Mouse (Mus musculus): ENCODE data around the gene Ripply2. TPM values are rescaled to one million over a fixed set of nuclear protein-coding genes. Genes with fewer than 3 reads are reported as not detected.
"Not testable (repeated sequence)": the region's sequence is repeated elsewhere in the genome, so short reads cannot be mapped to it uniquely, and the experiment has no call there.

Ripply2 gene
- 0.26 and 0.49 TPM in 2 replicates for polyA plus RNA-seq (2014; fragmentation: Nextera tagmentation; extraction: Ambion mirVana)

- no peak within 1 kb of the TSS for H3K27ac ChIP-seq (ENCODE audit: low read depth, low read length)
- ATAC-seq (replicated peaks; ENCODE audit: insufficient number of reproducible peaks, low FRiP score, low TSS enrichment), result 0 out of 2 replicates have a peak, but pooled peaks have one; percentile 42
- peaks cover 35% of the 10 kb centered on the region for H3K27me3 ChIP-seq (ENCODE audit: control insufficient read depth, insufficient read depth, low read length)
- peak within 1 kb of the TSS; percentile 54; the same call in 1 of the 2 replicates for H3K9ac ChIP-seq (ENCODE audit: low read depth, low read length)
- H3K4me3 ChIP-seq (ENCODE audit: low read depth, low read length), result peak within 1 kb of the TSS; percentile 56
- H3K9me3 ChIP-seq (replicated peaks; ENCODE audit: control insufficient read depth, low read length), result no peaks in the 10 kb centered on the region
- no peaks in the 10 kb centered on the region for H3K4me1 ChIP-seq (ENCODE audit: control insufficient read depth, insufficient read depth, low read length)
- H3K36me3 ChIP-seq (ENCODE audit: control insufficient read depth, insufficient read depth, low read length), result no peaks in the 10 kb centered on the region
- WGBS (ENCODE audit: insufficient replicate concordance), result under 1% methylated on average over 71 of the region's 71 CpGs
- peak within 1 kb of the TSS; percentile 94 for H3K4me2 ChIP-seq
These were observed at the start of gene Ripply2 for GRCm38 (mm10) chr9:87015288-87015937. TSS of gene Ripply2 (plus strand) at chr9:87015537.

GRCm38 (mm10) chr9:86972471-86972870 lies 42.9 kb upstream of the Ripply2 start:
- H3K9ac ChIP-seq (ENCODE audit: low read depth, low read length); H3K27me3 ChIP-seq (ENCODE audit: control insufficient read depth, insufficient read depth, low read length); H3K4me2 ChIP-seq; H3K4me3 ChIP-seq (ENCODE audit: low read depth, low read length); H3K27ac ChIP-seq (ENCODE audit: low read depth, low read length); H3K36me3 ChIP-seq (ENCODE audit: control insufficient read depth, insufficient read depth, low read length); ATAC-seq (replicated peaks; ENCODE audit: insufficient number of reproducible peaks, low FRiP score, low TSS enrichment); H3K9me3 ChIP-seq (replicated peaks; ENCODE audit: control insufficient read depth, low read length); H3K4me1 ChIP-seq (ENCODE audit: control insufficient read depth, insufficient read depth, low read length): not testable (repeated sequence)

DNA sequence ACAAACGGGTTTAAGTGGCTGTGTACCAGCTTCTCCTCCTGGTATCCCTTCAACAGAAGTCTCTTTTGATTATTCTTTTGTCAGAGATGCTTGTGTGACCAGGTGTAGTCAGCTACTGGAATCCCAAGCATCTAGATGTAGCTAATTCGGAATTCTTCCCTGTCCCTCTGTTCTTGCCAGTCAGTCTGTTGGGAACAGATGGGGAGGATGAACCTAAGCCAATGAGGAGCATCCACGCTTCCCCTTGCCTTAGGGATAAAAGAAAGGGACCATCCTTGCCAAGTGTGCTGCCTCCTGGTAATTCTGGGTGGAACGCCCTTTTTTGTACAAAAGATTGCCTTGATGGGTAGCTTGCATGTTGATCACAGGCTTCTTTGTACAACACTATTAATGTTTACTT lies 41.8 kb upstream of the Ripply2 start:
- H3K9me3 ChIP-seq (replicated peaks; ENCODE audit: control insufficient read depth, low read length), result no peaks in the 10 kb centered on the region
- H3K36me3 ChIP-seq (ENCODE audit: control insufficient read depth, insufficient read depth, low read length), result no peaks in the 10 kb centered on the region
- WGBS (ENCODE audit: insufficient replicate concordance), result 67% methylated on average over 4 of the region's 4 CpGs
- H3K27me3 ChIP-seq (ENCODE audit: control insufficient read depth, insufficient read depth, low read length), result no peaks in the 10 kb centered on the region
- H3K4me3 ChIP-seq (ENCODE audit: low read depth, low read length), result no peak overlapping the region
- ATAC-seq (replicated peaks; ENCODE audit: insufficient number of reproducible peaks, low FRiP score, low TSS enrichment), result no peak
- H3K4me2 ChIP-seq, result no peak overlapping the region
- H3K4me1 ChIP-seq (ENCODE audit: control insufficient read depth, insufficient read depth, low read length), result no peaks in the 10 kb centered on the region
- no peak overlapping the region for H3K9ac ChIP-seq (ENCODE audit: low read depth, low read length)
- H3K27ac ChIP-seq (ENCODE audit: low read depth, low read length), result no peak overlapping the region

- H3K36me3 ChIP-seq (ENCODE audit: control insufficient read depth, insufficient read depth, low read length), result no peaks in the 10 kb centered on the region
- no peak overlapping the region for H3K27ac ChIP-seq (ENCODE audit: low read depth, low read length)
- H3K9me3 ChIP-seq (replicated peaks; ENCODE audit: control insufficient read depth, low read length), result no peaks in the 10 kb centered on the region
- no peak overlapping the region for H3K4me2 ChIP-seq
- H3K9ac ChIP-seq (ENCODE audit: low read depth, low read length), result no peak overlapping the region
- 79% methylated on average over 4 of the region's 4 CpGs for WGBS (ENCODE audit: insufficient replicate concordance)
- ATAC-seq (replicated peaks; ENCODE audit: insufficient number of reproducible peaks, low FRiP score, low TSS enrichment), result no peak
- H3K4me1 ChIP-seq (ENCODE audit: control insufficient read depth, insufficient read depth, low read length), result no peaks in the 10 kb centered on the region
- no peaks in the 10 kb centered on the region for H3K27me3 ChIP-seq (ENCODE audit: control insufficient read depth, insufficient read depth, low read length)
- no peak overlapping the region for H3K4me3 ChIP-seq (ENCODE audit: low read depth, low read length)
These were observed 38.4 kb upstream of the Ripply2 start for GRCm38 (mm10) chr9:86976896-86977295.

DNA sequence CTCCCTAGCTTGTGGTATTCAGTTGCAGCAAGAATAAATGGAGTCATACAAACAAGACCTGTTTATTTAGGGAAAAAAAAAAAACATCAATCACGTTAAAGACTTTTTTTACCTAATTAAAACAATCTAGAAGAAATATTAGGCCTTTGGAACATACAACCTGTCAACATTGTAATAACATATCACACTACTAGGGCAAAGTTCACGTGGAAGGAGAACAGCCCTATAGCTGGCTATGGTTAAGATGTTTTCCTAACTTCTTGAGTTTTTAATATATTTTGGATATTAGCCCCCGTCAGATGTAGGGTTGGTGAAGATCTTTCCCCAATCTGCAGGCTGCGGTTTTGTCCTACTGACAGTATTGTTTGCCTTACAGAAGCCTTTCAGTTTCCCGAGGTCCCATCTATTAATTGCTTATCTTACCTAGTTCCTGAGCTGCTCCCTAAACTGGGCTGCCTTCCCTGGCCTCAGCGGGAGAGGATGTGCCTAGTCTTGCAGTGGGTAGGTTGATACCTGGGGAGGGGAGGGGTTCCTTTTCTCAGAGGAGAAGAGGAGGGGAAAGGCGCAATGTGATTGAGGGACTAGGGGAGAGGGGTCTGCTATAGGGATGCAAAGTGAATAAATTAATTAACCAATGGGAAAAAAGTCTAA lies 37.0 kb upstream of the Ripply2 start:
- H3K4me2 ChIP-seq, result no peak overlapping the region
- H3K9ac ChIP-seq (ENCODE audit: low read depth, low read length), result no peak overlapping the region
- H3K27ac ChIP-seq (ENCODE audit: low read depth, low read length), result no peak overlapping the region
- no peak for ATAC-seq (replicated peaks; ENCODE audit: insufficient number of reproducible peaks, low FRiP score, low TSS enrichment)
- no peak overlapping the region for H3K4me3 ChIP-seq (ENCODE audit: low read depth, low read length)
- 57% methylated on average over 7 of the region's 7 CpGs for WGBS (ENCODE audit: insufficient replicate concordance)
- H3K9me3 ChIP-seq (replicated peaks; ENCODE audit: control insufficient read depth, low read length), result no peaks in the 10 kb centered on the region
- no peaks in the 10 kb centered on the region for H3K36me3 ChIP-seq (ENCODE audit: control insufficient read depth, insufficient read depth, low read length)
- H3K27me3 ChIP-seq (ENCODE audit: control insufficient read depth, insufficient read depth, low read length), result no peaks in the 10 kb centered on the region
- H3K4me1 ChIP-seq (ENCODE audit: control insufficient read depth, insufficient read depth, low read length), result no peaks in the 10 kb centered on the region

GRCm38 (mm10) chr9:86980048-86980447 lies 35.3 kb upstream of the Ripply2 start:
- no peaks in the 10 kb centered on the region for H3K36me3 ChIP-seq (ENCODE audit: control insufficient read depth, insufficient read depth, low read length)
- H3K4me2 ChIP-seq, result no peak overlapping the region
- H3K9me3 ChIP-seq (replicated peaks; ENCODE audit: control insufficient read depth, low read length), result no peaks in the 10 kb centered on the region
- no peaks in the 10 kb centered on the region for H3K4me1 ChIP-seq (ENCODE audit: control insufficient read depth, insufficient read depth, low read length)
- no peak overlapping the region for H3K9ac ChIP-seq (ENCODE audit: low read depth, low read length)
- H3K27ac ChIP-seq (ENCODE audit: low read depth, low read length), result no peak overlapping the region
- no peak for ATAC-seq (replicated peaks; ENCODE audit: insufficient number of reproducible peaks, low FRiP score, low TSS enrichment)
- H3K4me3 ChIP-seq (ENCODE audit: low read depth, low read length), result no peak overlapping the region
- H3K27me3 ChIP-seq (ENCODE audit: control insufficient read depth, insufficient read depth, low read length), result no peaks in the 10 kb centered on the region

- ATAC-seq (replicated peaks; ENCODE audit: insufficient number of reproducible peaks, low FRiP score, low TSS enrichment), result no peak
- 30% methylated on average over 2 of the region's 2 CpGs for WGBS (ENCODE audit: insufficient replicate concordance)
- no peak overlapping the region for H3K27ac ChIP-seq (ENCODE audit: low read depth, low read length)
- no peaks in the 10 kb centered on the region for H3K27me3 ChIP-seq (ENCODE audit: control insufficient read depth, insufficient read depth, low read length)
- H3K4me2 ChIP-seq, result no peak overlapping the region
- no peaks in the 10 kb centered on the region for H3K9me3 ChIP-seq (replicated peaks; ENCODE audit: control insufficient read depth, low read length)
- H3K36me3 ChIP-seq (ENCODE audit: control insufficient read depth, insufficient read depth, low read length), result no peaks in the 10 kb centered on the region
- no peak overlapping the region for H3K9ac ChIP-seq (ENCODE audit: low read depth, low read length)
- no peaks in the 10 kb centered on the region for H3K4me1 ChIP-seq (ENCODE audit: control insufficient read depth, insufficient read depth, low read length)
- H3K4me3 ChIP-seq (ENCODE audit: low read depth, low read length), result no peak overlapping the region
These were observed 34.4 kb upstream of the Ripply2 start for GRCm38 (mm10) chr9:86980942-86981341.

- ATAC-seq (replicated peaks; ENCODE audit: insufficient number of reproducible peaks, low FRiP score, low TSS enrichment), result no peak
- Histone ChIP-seq H3K4me3 (ENCODE audit: low read depth, low read length) (no peak overlapping the region), H3K9me3 (replicated peaks; ENCODE audit: control insufficient read depth, low read length) (no peaks in the 10 kb centered on the region), H3K9ac (ENCODE audit: low read depth, low read length) (no peak overlapping the region), H3K27ac (ENCODE audit: low read depth, low read length) (no peak overlapping the region), H3K36me3 (ENCODE audit: control insufficient read depth, insufficient read depth, low read length) (no peaks in the 10 kb centered on the region), H3K4me2 (no peak overlapping the region), H3K27me3 (ENCODE audit: control insufficient read depth, insufficient read depth, low read length) (no peaks in the 10 kb centered on the region), H3K4me1 (ENCODE audit: control insufficient read depth, insufficient read depth, low read length) (no peaks in the 10 kb centered on the region)
- 19% methylated on average over 10 of the region's 10 CpGs for WGBS (ENCODE audit: insufficient replicate concordance)
These were observed 33.8 kb upstream of the Ripply2 start for GRCm38 (mm10) chr9:86981551-86981950.

DNA sequence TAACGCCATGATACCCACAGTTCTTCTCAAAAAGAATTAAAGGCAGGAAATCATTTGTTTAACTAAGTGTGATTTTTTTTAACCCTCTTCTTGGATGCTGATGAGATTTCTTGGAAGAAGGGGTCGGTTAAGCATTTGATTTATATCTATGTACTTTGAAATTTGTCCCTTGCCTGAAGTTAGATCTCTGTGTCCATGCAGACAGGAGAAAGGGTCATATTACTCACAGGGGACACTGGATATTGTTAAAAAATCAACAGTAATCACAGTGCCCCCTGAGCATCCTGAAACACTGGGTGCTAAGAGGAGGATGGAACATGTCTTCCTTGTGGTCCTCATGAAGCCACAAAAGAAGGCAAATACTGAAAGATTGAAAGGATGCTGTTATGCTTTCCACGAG lies 30.8 kb upstream of the Ripply2 start:
- Histone ChIP-seq H3K4me3 (ENCODE audit: low read depth, low read length) (no peak overlapping the region), H3K27ac (ENCODE audit: low read depth, low read length) (no peak overlapping the region), H3K36me3 (ENCODE audit: control insufficient read depth, insufficient read depth, low read length) (no peaks in the 10 kb centered on the region), H3K27me3 (ENCODE audit: control insufficient read depth, insufficient read depth, low read length) (no peaks in the 10 kb centered on the region), H3K9ac (ENCODE audit: low read depth, low read length) (no peak overlapping the region), H3K4me1 (ENCODE audit: control insufficient read depth, insufficient read depth, low read length) (no peaks in the 10 kb centered on the region), H3K9me3 (replicated peaks; ENCODE audit: control insufficient read depth, low read length) (no peaks in the 10 kb centered on the region), H3K4me2 (no peak overlapping the region)
- 68% methylated on average over 3 of the region's 3 CpGs for WGBS (ENCODE audit: insufficient replicate concordance)
- ATAC-seq (replicated peaks; ENCODE audit: insufficient number of reproducible peaks, low FRiP score, low TSS enrichment), result no peak

Measured in heart, embryonic 11.5 days (tissue).